Mouse (Mus musculus): ENCODE measurements around the gene BC016579.

DNA sequence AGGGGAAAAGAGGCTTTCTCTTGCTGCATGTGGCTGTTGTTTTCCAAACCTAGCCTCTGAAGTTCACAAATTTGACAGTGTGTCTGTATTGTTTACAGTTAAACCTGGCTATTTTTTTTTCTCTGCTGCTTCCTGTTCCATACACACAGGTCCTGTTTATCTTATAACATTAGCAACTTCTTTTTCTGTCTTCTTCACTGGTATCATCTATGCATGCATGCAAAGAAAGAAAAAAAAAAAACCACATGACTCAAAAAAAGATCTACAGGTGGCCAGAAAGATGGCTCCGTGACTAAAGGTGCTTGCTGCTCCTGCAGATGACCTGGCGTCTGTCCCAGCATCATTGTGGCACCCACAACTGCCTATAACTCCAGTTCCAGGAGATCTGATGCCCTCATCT, 28.5 kb downstream of the BC016579 start:
- TF ChIP-seq CTCF (IDR thresholded peaks at IDR 0.05; ENCODE audit: borderline replicate concordance, control insufficient read depth, extremely low read depth, insufficient read depth, low read length, poor library complexity) = no peak
- TF ChIP-seq POLR2A (IDR thresholded peaks at IDR 0.05; ENCODE audit: control insufficient read depth, extremely low read depth, insufficient read depth, low read length, poor library complexity) = no peak

Data from thymus, adult 2 months (tissue).